Mouse (Mus musculus): Measurements from ENCODE around the gene 1700020N15Rik. TPM values are rescaled to one million over a fixed set of nuclear protein-coding genes. Genes with fewer than 3 reads are reported as not detected.
"Not testable (repeated sequence)": the region's sequence is repeated elsewhere in the genome, so short reads cannot be mapped to it uniquely, and the experiment has no call there.

1700020N15Rik gene
- not detected for total RNA-seq (2021)

GRCm38 (mm10) chrX:69945000-69945399, at the start of gene 1700020N15Rik:
Gene 1700020N15Rik (plus strand): TSS chrX:69945300.
- DNase-seq; intact Hi-C loops (cut with DNase I): not testable (repeated sequence)

DNA sequence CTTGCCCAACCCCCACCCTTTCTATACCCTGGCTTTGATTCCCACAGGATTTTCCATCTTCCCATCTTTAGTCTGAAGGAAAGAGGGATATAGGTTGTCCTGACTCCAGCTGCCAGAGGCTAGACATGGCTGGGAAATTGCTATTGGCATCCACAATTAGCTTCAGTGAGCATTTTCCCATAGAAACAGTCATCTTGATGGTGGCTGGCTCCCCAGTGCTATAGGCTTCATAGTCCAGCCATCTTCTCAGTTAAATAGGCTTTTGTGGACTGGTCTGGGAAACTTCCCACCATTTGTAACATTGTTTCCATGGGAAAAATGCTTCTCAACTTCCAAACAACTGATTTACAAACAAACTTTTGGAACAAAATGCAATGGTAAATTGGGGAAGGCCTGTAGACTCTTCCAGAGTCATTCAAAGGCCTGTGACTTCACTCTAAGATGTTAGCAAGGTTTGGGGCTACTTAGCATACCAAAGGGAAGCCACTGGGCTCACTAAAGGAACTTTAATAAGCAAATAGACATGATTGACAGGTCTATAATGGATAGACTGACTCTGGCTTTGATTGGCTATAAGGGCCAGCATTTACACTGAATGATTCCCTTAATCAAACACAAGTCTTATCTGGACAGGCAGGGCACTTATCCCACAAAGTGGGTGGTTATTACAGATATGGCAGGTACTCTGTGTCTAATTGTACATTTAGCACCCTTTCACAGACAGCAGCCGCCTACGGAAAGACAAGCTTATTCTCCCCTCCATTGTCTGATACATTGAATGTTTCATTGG, 31.9 kb downstream of the 1700020N15Rik start:
- no peak for DNase-seq
- intact Hi-C loops (cut with DNase I) = no loop called here

Measured in left cerebral cortex, postnatal 4 days (tissue).